Mouse (Mus musculus): ENCODE measurements around the gene Fryl.

GRCm38 (mm10) chr5:72984091-72984490 is 272.3 kb downstream of the Fryl start:
- no peak for TF ChIP-seq POLR2A (IDR thresholded peaks at IDR 0.05; ENCODE audit: borderline replicate concordance, extremely low read depth, insufficient read depth, insufficient read length, poor library complexity, severe bottlenecking)
- peak; percentile 61; the same call in 1 of the 2 replicates for TF ChIP-seq CTCF (IDR thresholded peaks at IDR 0.05; ENCODE audit: borderline replicate concordance, extremely low read depth, insufficient read depth, insufficient read length)

Data from brain, embryonic 14.5 days (tissue).